Mouse (Mus musculus) heart, embryonic 16.5 days (tissue): Measurements from ENCODE around the gene Gm15013. TPM values are rescaled to one million over a fixed set of nuclear protein-coding genes. Genes with fewer than 3 reads are reported as not detected.
A peak's percentile ranks its signal among the peaks of the same experiment; 100 is the strongest.
"Not testable (repeated sequence)": the region's sequence is repeated elsewhere in the genome, so short reads cannot be mapped to it uniquely, and the experiment has no call there.

Experiments
- ATAC-seq: fragments of 200-750 bp; cut with Nextera tagmentation; replicated peaks from 2 replicates; pipeline ENCODE4 v1.8.0; 2017; ENCODE audit warnings: moderate number of reproducible peaks; ENCODE audit not compliant: insufficient read depth, low FRiP score; ENCODE audit errors: extremely low read depth
- H3K27ac ChIP-seq: fragments of 300-500 bp; sonication (generic); 2 replicates; pipeline ENCODE4 v1.5.1; 2014; ENCODE audit warnings: mild to moderate bottlenecking, low read length, control low read depth, moderate library complexity
- H3K27me3 ChIP-seq: fragments of 300-500 bp; sonication (generic); 2 replicates; pipeline ENCODE4 v1.6.1; 2014; ENCODE audit warnings: low read length, mixed read lengths; ENCODE audit not compliant: control insufficient read depth, insufficient read depth
- H3K36me3 ChIP-seq: fragments of 300-500 bp; sonication (generic); 2 replicates; pipeline ENCODE4 v1.6.1; 2014; ENCODE audit not compliant: control insufficient read depth, insufficient read depth
- H3K4me1 ChIP-seq: fragments of 300-500 bp; sonication (generic); 2 replicates; pipeline ENCODE4 v1.6.1; 2014; ENCODE audit warnings: low read length, mixed read lengths; ENCODE audit not compliant: control insufficient read depth, insufficient read depth
- H3K4me2 ChIP-seq: fragments of 300-500 bp; sonication (generic); 2 replicates; pipeline ENCODE4 v1.6.1; 2014; ENCODE audit warnings: low read depth, mild to moderate bottlenecking, control low read depth, low read length
- H3K4me3 ChIP-seq: fragments of 300-500 bp; sonication (generic); 2 replicates; pipeline ENCODE4 v1.5.1; 2014; ENCODE audit warnings: mild to moderate bottlenecking, control low read depth, low read length
- H3K9ac ChIP-seq: fragments of 300-500 bp; sonication (generic); 2 replicates; pipeline ENCODE4 v1.6.1; 2014; ENCODE audit warnings: low read length, control low read depth
- H3K9me3 ChIP-seq: fragments of 300-500 bp; sonication (generic); replicated peaks from 2 replicates; pipeline ENCODE4 v1.6.1; 2016; ENCODE audit warnings: low read length; ENCODE audit not compliant: control insufficient read depth
- WGBS: fragments of 180-500 bp; shearing (Covaris S2); extraction: QIAGEN DNeasy Blood & Tissue Kit; methylation state at CpG from one replicate; pipeline ENCODE4 v1.1.7; 2014; 5-methylcytosine and 5-hydroxymethylcytosine counted together
- polyA plus RNA-seq: library from polyadenylated mRNA; unstranded; fragments of >200 nt; fragmentation: Nextera tagmentation; extraction: Ambion mirVana; gene quantifications from 2 replicates; pipeline ENCODE4 v1.2.1, GENCODE M21; 2015

The Gm15013 gene
- 0.19 and 0.32 TPM in 2 replicates for polyA plus RNA-seq

DNA sequence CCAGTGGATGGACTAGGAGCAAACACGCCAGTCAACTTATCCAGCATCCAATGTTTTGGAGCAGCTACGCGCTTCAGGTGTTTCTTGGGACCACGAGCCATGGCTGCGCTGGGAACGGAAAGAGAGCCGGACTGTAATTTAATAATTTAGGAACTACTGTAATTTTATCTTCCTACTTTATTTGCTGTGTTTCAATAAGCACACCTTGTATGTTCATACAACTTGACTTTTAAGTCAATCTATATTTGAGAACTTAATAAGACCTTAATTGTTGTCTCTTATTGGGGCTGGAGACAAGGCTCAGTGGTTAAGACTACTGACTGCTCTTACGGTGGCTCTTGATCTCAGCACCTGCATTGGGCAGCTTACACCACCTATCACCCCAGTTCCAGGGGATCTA, at the start of gene Gm15013:
Gene Gm15013 (minus strand): TSS at position 101 of the 400 bp plus-strand sequence.
- WGBS = 95% methylated on average over 8 of the region's 8 CpGs

DNA sequence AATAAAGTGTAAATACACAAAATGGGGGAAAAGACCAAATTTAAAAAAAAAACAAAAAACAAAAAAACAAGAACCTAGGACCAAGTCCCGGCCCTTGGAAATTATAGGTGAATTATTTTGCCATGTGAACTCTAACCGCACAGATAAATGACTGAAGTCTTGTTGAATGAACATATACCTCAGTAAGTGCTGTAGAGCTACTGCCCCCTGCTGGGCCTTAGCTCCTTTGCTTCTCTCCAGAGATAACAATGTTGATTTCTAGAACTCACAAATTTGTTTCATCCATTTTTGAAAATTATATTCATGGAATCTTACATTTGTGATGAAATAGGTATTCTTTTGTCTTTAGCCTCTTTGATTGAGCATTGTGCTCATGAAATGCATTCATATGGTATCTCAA, 48.3 kb upstream of the Gm15013 start:
- H3K9me3 ChIP-seq = no peaks in the 10 kb centered on the region
- no peaks in the 10 kb centered on the region for H3K36me3 ChIP-seq
- no peak for ATAC-seq
- no peak overlapping the region for H3K4me2 ChIP-seq
- no peak overlapping the region for H3K4me3 ChIP-seq
- 68% methylated on average over 2 of the region's 2 CpGs for WGBS
- no peaks in the 10 kb centered on the region for H3K4me1 ChIP-seq
- no peaks in the 10 kb centered on the region for H3K27me3 ChIP-seq
- no peak overlapping the region for H3K9ac ChIP-seq
- no peak overlapping the region for H3K27ac ChIP-seq

More for the DNA sequence above, at the start of gene Gm15013:
- ATAC-seq = no peak
- no peaks in the 10 kb centered on the region for H3K27me3 ChIP-seq
- no peak within 1 kb of the TSS for H3K27ac ChIP-seq
- H3K9me3 ChIP-seq = no peaks in the 10 kb centered on the region
- no peak within 1 kb of the TSS for H3K4me2 ChIP-seq
- no peak within 1 kb of the TSS for H3K9ac ChIP-seq
- no peaks in the 10 kb centered on the region for H3K4me1 ChIP-seq
- H3K4me3 ChIP-seq = no peak within 1 kb of the TSS
- H3K36me3 ChIP-seq = no peaks in the 10 kb centered on the region

DNA sequence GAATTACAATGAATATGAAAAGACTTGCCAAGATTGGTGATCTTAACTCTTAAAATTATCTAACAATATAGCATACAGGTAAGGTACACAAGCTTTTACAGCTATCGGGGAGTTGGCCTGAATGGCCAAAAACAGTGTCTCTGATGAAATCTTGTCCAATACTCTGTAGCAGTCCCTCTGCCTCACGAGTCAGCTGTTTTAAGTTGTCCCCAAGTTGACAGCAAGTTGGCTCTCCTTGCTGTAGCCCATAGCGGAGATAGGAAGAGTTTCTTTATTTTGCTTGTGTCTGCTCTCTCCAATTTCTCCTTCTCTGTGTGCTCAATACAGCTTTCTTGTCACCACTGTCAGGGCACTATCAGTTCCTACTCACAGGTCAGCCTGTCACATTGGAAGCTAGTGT, 44.4 kb upstream of the Gm15013 start:
- H3K4me1 ChIP-seq, H3K4me3 ChIP-seq, H3K9ac ChIP-seq, H3K27ac ChIP-seq, H3K4me2 ChIP-seq, H3K27me3 ChIP-seq, H3K36me3 ChIP-seq, H3K9me3 ChIP-seq, ATAC-seq: not testable (repeated sequence)
- WGBS = 65% methylated on average over 3 of the region's 3 CpGs

DNA sequence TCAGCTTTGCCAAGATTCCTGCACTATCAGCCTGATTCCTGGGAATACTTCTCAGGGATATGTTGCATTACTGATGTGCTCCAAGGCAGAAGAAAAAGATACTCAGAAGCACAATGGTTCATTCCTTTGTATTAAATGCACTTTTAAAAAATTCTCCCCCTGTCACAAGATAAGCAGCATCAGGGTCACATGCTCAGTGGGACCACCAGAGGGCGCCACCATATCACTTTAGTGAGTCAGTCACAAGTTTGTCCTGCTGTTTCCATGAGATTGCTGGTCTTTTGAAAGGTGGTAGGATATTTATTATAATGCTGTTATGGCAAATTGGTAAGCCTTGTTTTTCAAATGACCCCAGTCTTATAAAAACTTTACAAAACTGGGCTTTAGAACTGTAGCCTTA, 37.6 kb upstream of the Gm15013 start:
- Histone ChIP-seq H3K4me3 (no peak overlapping the region), H3K4me2 (no peak overlapping the region)
- 5% methylated on average over 1 of the region's 1 CpGs for WGBS

DNA sequence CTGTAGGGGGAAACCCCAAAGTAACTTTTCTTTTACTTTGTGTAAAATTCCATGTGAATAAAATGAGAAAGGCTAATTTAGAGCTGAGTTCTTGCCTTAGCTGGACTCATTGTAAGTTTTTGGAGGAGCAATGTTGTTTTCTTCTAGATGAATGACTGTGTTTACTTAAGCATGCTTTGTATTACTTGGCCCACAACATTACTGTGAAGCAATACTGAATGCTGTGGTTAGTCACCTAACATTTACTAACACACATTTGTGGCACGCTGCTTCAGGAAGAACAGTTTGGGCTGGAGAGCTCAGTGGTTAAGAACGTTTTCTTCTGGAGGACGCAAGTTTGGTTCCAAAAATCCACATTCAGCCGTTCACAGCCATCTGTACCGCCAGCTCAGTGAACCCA, 22.8 kb upstream of the Gm15013 start:
- peaks cover 2% of the 10 kb centered on the region; the same call in 1 of the 2 replicates for H3K36me3 ChIP-seq

More for the DNA sequence above, 37.6 kb upstream of the Gm15013 start:
- H3K27ac ChIP-seq = no peak overlapping the region
- no peaks in the 10 kb centered on the region for H3K27me3 ChIP-seq
- H3K4me1 ChIP-seq = no peaks in the 10 kb centered on the region
- no peak overlapping the region for H3K9ac ChIP-seq
- H3K36me3 ChIP-seq = peaks cover 8% of the 10 kb centered on the region
- H3K9me3 ChIP-seq = peaks cover 12% of the 10 kb centered on the region
- no peak for ATAC-seq

DNA sequence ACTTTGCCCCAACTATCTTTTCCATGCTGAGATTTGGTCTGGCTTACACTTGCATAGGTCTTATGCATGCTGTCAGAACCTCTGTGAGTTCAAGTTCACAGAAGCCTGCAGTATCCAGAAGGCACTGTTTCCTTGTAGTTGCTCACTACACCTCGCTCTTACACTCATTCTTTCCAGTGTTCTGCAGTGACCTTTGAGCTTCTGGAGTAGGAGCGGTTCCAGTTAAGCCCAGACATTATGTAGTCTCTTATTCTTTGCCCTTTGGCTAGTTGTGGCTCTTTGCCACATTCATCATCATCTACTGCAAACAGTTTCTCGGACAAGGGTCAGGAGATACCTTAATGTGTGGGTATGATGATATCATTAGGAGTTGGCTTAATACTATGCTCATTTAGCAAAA, 16.3 kb upstream of the Gm15013 start:
- WGBS = 68% methylated on average over 3 of the region's 3 CpGs
- no peak for ATAC-seq
- H3K9ac ChIP-seq = no peak overlapping the region

More for the DNA sequence above, 22.8 kb upstream of the Gm15013 start:
- WGBS = 70% methylated on average over 5 of the region's 5 CpGs
- no peaks in the 10 kb centered on the region for H3K4me1 ChIP-seq
- no peak overlapping the region for H3K4me3 ChIP-seq
- H3K9ac ChIP-seq = no peak overlapping the region
- no peaks in the 10 kb centered on the region for H3K9me3 ChIP-seq
- no peak overlapping the region for H3K4me2 ChIP-seq
- H3K27me3 ChIP-seq = no peaks in the 10 kb centered on the region
- no peak overlapping the region for H3K27ac ChIP-seq
- no peak for ATAC-seq

DNA sequence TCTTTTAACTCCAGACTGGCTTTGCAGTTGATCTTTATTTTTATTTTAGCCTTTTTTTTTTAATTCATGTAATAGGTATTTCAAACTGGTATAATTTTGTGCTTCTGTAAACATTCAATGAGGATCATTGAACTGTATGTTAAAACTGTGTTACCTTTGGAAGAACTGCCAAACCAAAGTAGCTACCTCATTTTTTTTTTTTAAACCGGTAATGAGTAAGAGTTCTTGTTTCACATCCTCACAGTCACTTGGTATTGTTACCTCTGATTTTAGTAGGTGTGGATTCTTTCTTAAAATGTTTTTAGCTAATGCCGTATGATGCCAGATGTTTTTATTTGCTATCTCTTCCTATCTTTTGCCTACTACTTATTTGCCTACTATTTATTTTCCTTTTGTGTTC, 8.1 kb upstream of the Gm15013 start:
- H3K9ac ChIP-seq = no peak overlapping the region
- 88% methylated on average over 2 of the region's 2 CpGs for WGBS
- H3K27me3 ChIP-seq = no peaks in the 10 kb centered on the region
- H3K4me1 ChIP-seq = no peaks in the 10 kb centered on the region
- no peak overlapping the region for H3K27ac ChIP-seq
- no peaks in the 10 kb centered on the region for H3K36me3 ChIP-seq
- no peak overlapping the region for H3K4me2 ChIP-seq
- ATAC-seq = no peak
- no peaks in the 10 kb centered on the region for H3K9me3 ChIP-seq
- H3K4me3 ChIP-seq = no peak overlapping the region

More for the DNA sequence above, 16.3 kb upstream of the Gm15013 start:
- no peak overlapping the region for H3K27ac ChIP-seq
- no peaks in the 10 kb centered on the region for H3K4me1 ChIP-seq
- H3K4me2 ChIP-seq = no peak overlapping the region
- peaks cover 5% of the 10 kb centered on the region for H3K36me3 ChIP-seq
- no peak overlapping the region for H3K4me3 ChIP-seq
- no peaks in the 10 kb centered on the region; the same call in 1 of the 2 replicates for H3K9me3 ChIP-seq
- H3K27me3 ChIP-seq = no peaks in the 10 kb centered on the region

DNA sequence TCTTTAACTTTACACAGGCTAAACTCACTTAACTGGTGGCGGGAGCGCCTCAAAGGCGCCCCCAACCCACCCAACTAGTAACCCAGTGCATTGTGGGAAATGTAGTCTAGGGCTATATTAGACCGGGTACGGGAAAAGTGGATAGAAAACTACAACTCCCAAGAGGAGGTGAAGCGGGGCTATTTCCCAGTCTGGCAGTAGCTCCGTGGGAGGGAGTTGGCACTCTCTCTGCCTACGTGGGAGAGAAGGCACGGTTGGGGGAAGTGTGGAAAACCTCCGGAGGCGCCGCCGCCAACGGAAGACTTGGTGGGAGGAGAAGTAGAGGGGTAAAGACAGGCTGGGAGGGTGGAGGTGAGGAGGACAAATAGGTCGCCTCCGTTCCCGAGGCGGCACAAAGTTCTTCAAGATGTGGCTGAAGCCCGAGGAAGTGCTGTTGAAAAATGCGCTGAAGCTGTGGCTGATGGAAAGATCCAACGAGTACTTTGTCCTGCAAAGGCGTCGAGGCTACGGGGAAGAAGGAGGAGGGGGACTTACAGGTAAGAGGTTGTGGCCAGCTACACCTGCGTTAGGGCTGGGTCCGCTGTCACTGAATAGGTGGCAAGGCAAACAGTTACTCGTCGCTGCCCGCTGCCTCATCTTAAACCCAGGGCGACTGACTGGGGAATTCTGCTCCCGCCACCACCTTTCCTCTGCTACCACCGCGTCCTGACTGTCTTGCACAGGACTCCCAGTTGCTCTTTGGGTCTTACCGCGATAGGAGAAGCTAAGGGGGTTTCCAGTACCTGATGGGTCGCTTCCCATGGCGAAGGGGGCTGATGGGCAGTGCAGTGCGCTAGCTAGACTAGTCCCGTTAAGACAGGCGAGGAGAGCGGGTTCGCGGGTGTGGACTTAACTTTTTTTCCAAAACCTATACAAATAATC, 29.2 kb downstream of the Gm15013 start, which contains the start of gene Tbc1d8b:
Gene Tbc1d8b (plus strand): TSS at position 222 of the 921 bp plus-strand sequence.
- no peaks in the 10 kb centered on the region for H3K9me3 ChIP-seq

DNA sequence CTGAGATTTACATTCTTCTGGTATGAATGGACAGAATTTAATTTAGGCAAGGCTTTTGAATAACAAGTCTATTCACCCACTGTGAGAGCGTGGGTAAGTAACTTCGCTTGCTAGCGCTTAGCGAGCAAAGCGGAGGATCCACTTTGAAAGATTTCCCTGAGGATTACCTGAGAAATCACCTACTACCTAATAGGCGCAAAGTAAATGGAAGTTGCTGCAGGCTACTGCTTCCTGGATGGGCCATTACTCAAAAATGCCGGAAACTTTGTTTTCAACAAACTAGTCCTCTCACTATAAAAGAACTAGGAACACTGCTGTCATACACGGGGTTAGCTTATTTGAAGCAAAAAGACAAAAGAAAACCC, 29.9 kb downstream of the Gm15013 start:
- Histone ChIP-seq H3K27ac (no peak overlapping the region), H3K27me3 (no peaks in the 10 kb centered on the region), H3K9ac (peak overlapping the region; percentile 60), H3K4me3 (peak overlapping the region; percentile 71), H3K4me1 (0 out of 2 replicates have a peak, but pooled peaks cover 3% of the 10 kb centered on the region), H3K9me3 (no peaks in the 10 kb centered on the region), H3K4me2 (peak overlapping the region; percentile 66), H3K36me3 (no peaks in the 10 kb centered on the region)
- no peak for ATAC-seq
- WGBS = 20% methylated on average over 8 of the region's 8 CpGs

More for the DNA sequence above, 29.2 kb downstream of the Gm15013 start, which contains the start of gene Tbc1d8b:
- Histone ChIP-seq H3K4me3 (peak within 1 kb of the TSS; percentile 71), H3K4me2 (peak within 1 kb of the TSS; percentile 66), H3K27me3 (no peaks in the 10 kb centered on the region), H3K9ac (peak within 1 kb of the TSS; percentile 78), H3K36me3 (no peaks in the 10 kb centered on the region), H3K4me1 (0 out of 2 replicates have a peak, but pooled peaks cover 3% of the 10 kb centered on the region), H3K27ac (peak within 1 kb of the TSS; percentile 48)
- peak; percentile 98 for ATAC-seq
- WGBS = 12% methylated on average over 43 of the region's 43 CpGs
